Mouse (Mus musculus): Measurements from ENCODE around the gene Pax3.

DNA sequence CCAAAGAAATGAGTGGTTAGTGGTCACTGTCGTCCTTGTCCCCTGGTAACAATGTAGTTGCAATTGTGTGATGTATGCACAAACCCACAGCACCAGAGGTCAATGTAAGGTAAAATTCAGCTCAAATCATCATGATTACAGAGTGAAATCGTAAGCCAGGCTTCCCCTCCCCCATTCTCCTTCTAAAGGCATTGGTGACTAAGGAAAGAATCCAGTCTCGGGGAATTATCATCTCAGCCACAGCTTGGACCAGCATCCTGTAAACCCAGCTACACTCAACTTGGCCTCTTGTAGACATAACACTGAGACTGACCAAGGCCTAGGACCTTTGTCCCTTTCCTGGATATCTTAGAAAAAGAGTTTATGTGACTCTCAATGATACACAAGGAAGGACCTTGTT is 28.1 kb downstream of the Pax3 start:
- TF ChIP-seq CTCF (IDR thresholded peaks at IDR 0.05; ENCODE audit: control insufficient read depth, insufficient read depth, insufficient replicate concordance, low read depth, low read length) (no peak), POLR2A (IDR thresholded peaks at IDR 0.05; ENCODE audit: control insufficient read depth, low read depth, low read length) (no peak)

Measured in testis, adult 2 months (tissue).